Mouse (Mus musculus) forebrain, embryonic 11.5 days (tissue): ENCODE results near the gene Mpdz. TPM values are rescaled to one million over a fixed set of nuclear protein-coding genes. Genes with fewer than 3 reads are reported as not detected.
A peak's percentile ranks its signal among the peaks of the same experiment; 100 is the strongest.

Experiments used
- ATAC-seq: fragments of 200-750 bp; cut with Nextera tagmentation; replicated peaks from 2 replicates; pipeline ENCODE4 v1.8.0; 2017; ENCODE audit warnings: moderate TSS enrichment; ENCODE audit not compliant: low FRiP score
- DNase-seq: peaks from one replicate; pipeline ENCODE4 v3.0.0-alpha.2; 2017; ENCODE audit warnings: low spot score
- H3K27ac ChIP-seq: fragments of 300-500 bp; sonication (generic); 2 replicates; pipeline ENCODE4 v1.5.1; 2014; ENCODE audit warnings: low read depth, low read length
- H3K27me3 ChIP-seq: fragments of 300-500 bp; sonication (generic); 2 replicates; pipeline ENCODE4 v1.6.1; 2014; ENCODE audit warnings: mild to moderate bottlenecking, low read length, mixed read lengths; ENCODE audit not compliant: control insufficient read depth, insufficient read depth
- H3K36me3 ChIP-seq: fragments of 300-500 bp; sonication (generic); 2 replicates; pipeline ENCODE4 v1.6.1; 2014; ENCODE audit warnings: mild to moderate bottlenecking, low read length, moderate library complexity, mixed read lengths; ENCODE audit not compliant: control insufficient read depth, insufficient read depth
- H3K4me1 ChIP-seq: fragments of 300-500 bp; sonication (generic); replicated peaks from 2 replicates; pipeline ENCODE4 v1.6.1; 2014; ENCODE audit warnings: low read length, mixed read lengths; ENCODE audit not compliant: control insufficient read depth, insufficient read depth
- H3K4me2 ChIP-seq: fragments of 300-500 bp; sonication (generic); 2 replicates; pipeline ENCODE4 v1.6.1; 2014; ENCODE audit warnings: low read depth, mild to moderate bottlenecking, low read length, moderate library complexity, mixed read lengths; ENCODE audit not compliant: severe bottlenecking
- H3K4me3 ChIP-seq: fragments of 300-500 bp; sonication (generic); 2 replicates; pipeline ENCODE4 v1.5.1; 2014; ENCODE audit warnings: low read depth, low read length
- H3K9ac ChIP-seq: fragments of 300-500 bp; sonication (generic); 2 replicates; pipeline ENCODE4 v1.6.1; 2014; ENCODE audit warnings: low read length
- H3K9me3 ChIP-seq: fragments of 300-500 bp; sonication (generic); 2 replicates; pipeline ENCODE4 v1.6.1; 2016; ENCODE audit warnings: low read length, mixed read lengths; ENCODE audit not compliant: control insufficient read depth
- WGBS: fragments of 180-500 bp; shearing (Covaris S2); extraction: QIAGEN DNeasy Blood & Tissue Kit; methylation state at CpG from one replicate; pipeline ENCODE4 v1.1.7; 2014; 5-methylcytosine and 5-hydroxymethylcytosine counted together
- polyA plus RNA-seq: library from polyadenylated mRNA; unstranded; fragments of >200 nt; fragmentation: Nextera tagmentation; extraction: Ambion mirVana; gene quantifications from 2 replicates; pipeline ENCODE4 v1.2.1, GENCODE M21; 2014

The Mpdz gene
- polyA plus RNA-seq, 1 experiment from 2014 or later, result 62.3 TPM

DNA sequence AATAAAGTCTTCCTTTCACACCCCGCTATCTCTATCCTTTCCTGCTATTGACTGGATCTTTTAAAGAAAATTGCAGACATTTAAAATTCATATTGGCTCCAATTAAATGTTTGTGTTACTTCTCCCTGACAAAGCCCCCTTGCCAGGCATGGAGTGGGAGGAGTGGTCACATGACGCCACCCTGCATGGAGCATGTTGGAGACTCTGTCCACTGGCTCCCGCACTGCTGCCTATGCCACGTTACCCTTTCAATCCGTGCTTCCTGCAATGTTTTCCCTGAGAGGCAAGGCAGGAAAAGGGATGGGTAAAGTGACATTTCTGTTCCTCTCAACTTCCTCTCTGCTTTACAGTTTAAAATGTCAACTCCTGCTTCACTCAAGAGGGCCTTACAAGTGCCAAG, 128.0 kb downstream of the Mpdz start:
- Histone ChIP-seq H3K27me3 (no peaks in the 10 kb centered on the region), H3K4me2 (no peak overlapping the region), H3K4me1 (peaks cover 3% of the 10 kb centered on the region; the same call in 1 of the 2 replicates), H3K9me3 (no peaks in the 10 kb centered on the region), H3K4me3 (no peak overlapping the region), H3K36me3 (no peaks in the 10 kb centered on the region), H3K9ac (no peak overlapping the region), H3K27ac (no peak overlapping the region)
- no peak for ATAC-seq
- no peak for DNase-seq
- 78% methylated on average over 5 of the region's 5 CpGs for WGBS

- H3K4me3 ChIP-seq, result no peak overlapping the region
- no peak overlapping the region for H3K4me2 ChIP-seq
- H3K36me3 ChIP-seq, result no peaks in the 10 kb centered on the region
- WGBS, result 91% methylated on average over 4 of the region's 4 CpGs
- H3K27me3 ChIP-seq, result no peaks in the 10 kb centered on the region
- no peak overlapping the region for H3K27ac ChIP-seq
- peaks cover 3% of the 10 kb centered on the region; the same call in 1 of the 2 replicates for H3K4me1 ChIP-seq
- no peak for ATAC-seq
- no peaks in the 10 kb centered on the region for H3K9me3 ChIP-seq
- DNase-seq, result no peak
- H3K9ac ChIP-seq, result no peak overlapping the region
Measured at GRCm38 (mm10) chr4:81313246-81313645, 129.4 kb downstream of the Mpdz start.

DNA sequence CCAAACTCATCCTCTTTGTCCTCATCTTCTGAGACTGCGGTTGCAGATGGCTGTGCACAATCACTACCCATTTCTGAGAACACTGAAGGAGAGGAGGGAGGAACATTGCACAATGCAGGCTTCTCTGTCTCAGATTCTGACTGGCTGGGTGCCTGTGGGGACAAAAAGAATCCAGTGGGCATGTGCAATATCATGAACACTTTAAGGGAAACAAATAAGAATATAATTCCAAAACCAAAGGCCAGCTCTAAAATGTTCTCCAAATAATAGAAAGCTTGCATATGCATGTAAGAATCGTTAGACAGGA, 132.5 kb downstream of the Mpdz start:
- 74% methylated on average over 2 of the region's 2 CpGs for WGBS
- H3K4me3 ChIP-seq, result no peak overlapping the region
- no peak overlapping the region for H3K4me2 ChIP-seq
- H3K36me3 ChIP-seq, result no peaks in the 10 kb centered on the region; the same call in 1 of the 2 replicates
- H3K27ac ChIP-seq, result no peak overlapping the region
- DNase-seq (no peak), ATAC-seq (no peak)
- no peaks in the 10 kb centered on the region for H3K9me3 ChIP-seq
- peaks cover 3% of the 10 kb centered on the region; the same call in 1 of the 2 replicates for H3K4me1 ChIP-seq
- H3K9ac ChIP-seq, result no peak overlapping the region
- no peaks in the 10 kb centered on the region for H3K27me3 ChIP-seq

- Histone ChIP-seq H3K9me3 (no peaks in the 10 kb centered on the region), H3K27ac (no peak overlapping the region), H3K36me3 (no peaks in the 10 kb centered on the region; the same call in 1 of the 2 replicates), H3K4me2 (no peak overlapping the region), H3K9ac (no peak overlapping the region), H3K4me1 (peaks cover 3% of the 10 kb centered on the region; the same call in 1 of the 2 replicates), H3K4me3 (no peak overlapping the region), H3K27me3 (no peaks in the 10 kb centered on the region)
- ATAC-seq, result no peak
- 82% methylated on average over 12 of the region's 12 CpGs for whole genome bisulfite sequencing
- no peak for DNase-seq
Measured at GRCm38 (mm10) chr4:81309473-81310167, 133.0 kb downstream of the Mpdz start.

DNA sequence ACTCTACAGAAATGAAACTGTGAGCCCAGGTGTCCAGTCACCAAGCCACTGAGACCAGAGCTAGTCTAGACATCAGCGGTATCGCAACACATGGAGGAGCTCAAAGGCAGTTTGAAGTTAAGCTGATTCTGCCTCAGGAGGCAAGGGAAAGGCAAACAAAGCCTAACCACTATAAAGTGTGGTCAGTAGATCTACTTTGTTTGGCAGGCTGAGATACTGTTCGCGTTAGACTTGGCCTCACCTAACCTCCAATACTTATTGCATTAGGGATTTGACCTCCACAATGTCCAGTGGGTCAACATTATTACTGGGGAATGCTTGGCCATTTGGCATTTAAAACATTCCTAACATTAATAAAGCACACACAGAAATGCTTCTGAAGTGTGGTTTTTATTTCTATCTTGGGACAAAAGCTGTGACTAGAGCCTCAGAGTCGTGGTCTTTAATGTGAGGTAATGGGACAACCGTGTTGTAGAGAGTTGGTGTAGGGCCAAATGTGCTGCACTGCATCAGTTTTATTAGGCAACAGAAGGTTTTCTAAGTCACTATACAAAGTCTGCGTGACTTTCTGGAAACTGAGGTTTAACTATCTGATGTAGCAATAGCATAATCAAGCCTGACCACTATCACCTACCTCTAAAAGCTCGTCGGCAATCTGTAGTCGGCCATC, 134.9 kb downstream of the Mpdz start:
- no peaks in the 10 kb centered on the region for H3K9me3 ChIP-seq
- H3K4me1 ChIP-seq, result peaks cover 3% of the 10 kb centered on the region; the same call in 1 of the 2 replicates
- ATAC-seq, result no peak
- H3K27me3 ChIP-seq, result no peaks in the 10 kb centered on the region
- H3K36me3 ChIP-seq, result no peaks in the 10 kb centered on the region; the same call in 1 of the 2 replicates
- no peak overlapping the region for H3K4me3 ChIP-seq
- WGBS, result 92% methylated on average over 10 of the region's 10 CpGs
- no peak overlapping the region for H3K4me2 ChIP-seq
- H3K9ac ChIP-seq, result no peak overlapping the region
- DNase-seq, result no peak
- H3K27ac ChIP-seq, result no peak overlapping the region

GRCm38 (mm10) chr4:81302056-81302455, 140.6 kb downstream of the Mpdz start:
- no peak overlapping the region for H3K4me3 ChIP-seq
- H3K9ac ChIP-seq, result no peak overlapping the region
- H3K9me3 ChIP-seq, result no peaks in the 10 kb centered on the region
- H3K27me3 ChIP-seq, result no peaks in the 10 kb centered on the region
- no peak overlapping the region for H3K4me2 ChIP-seq
- ATAC-seq (no peak), DNase-seq (no peak)
- H3K27ac ChIP-seq, result no peak overlapping the region
- WGBS, result 94% methylated on average over 3 of the region's 3 CpGs
- H3K36me3 ChIP-seq, result no peaks in the 10 kb centered on the region; the same call in 1 of the 2 replicates
- no peaks in the 10 kb centered on the region for H3K4me1 ChIP-seq

DNA sequence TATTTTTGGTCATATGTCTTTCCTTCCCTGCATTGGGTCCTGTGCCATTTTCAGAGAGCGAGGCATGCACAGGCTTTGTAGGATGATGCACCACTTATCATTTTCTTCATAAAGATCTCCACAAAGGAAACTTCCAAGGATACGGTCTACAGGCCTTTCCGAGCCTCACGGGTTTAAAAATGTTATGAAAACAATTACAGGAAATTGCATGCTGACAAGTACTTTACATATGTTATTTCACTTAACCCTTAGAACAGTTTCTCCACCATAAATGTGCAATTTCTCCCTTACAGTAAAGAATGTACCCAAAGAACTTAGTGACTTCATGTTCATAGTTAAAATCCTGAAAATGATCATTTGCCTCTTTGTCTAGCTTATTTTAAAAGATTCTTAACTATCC, 144.2 kb downstream of the Mpdz start:
- H3K9ac ChIP-seq, result no peak overlapping the region
- ATAC-seq (no peak), DNase-seq (no peak)
- no peak overlapping the region for H3K4me3 ChIP-seq
- H3K9me3 ChIP-seq, result no peaks in the 10 kb centered on the region
- H3K27ac ChIP-seq, result no peak overlapping the region
- H3K36me3 ChIP-seq, result peaks cover 2% of the 10 kb centered on the region; the same call in 1 of the 2 replicates
- no peaks in the 10 kb centered on the region for H3K27me3 ChIP-seq
- WGBS, result 83% methylated on average over 4 of the region's 4 CpGs
- H3K4me2 ChIP-seq, result no peak overlapping the region
- H3K4me1 ChIP-seq, result no peaks in the 10 kb centered on the region

DNA sequence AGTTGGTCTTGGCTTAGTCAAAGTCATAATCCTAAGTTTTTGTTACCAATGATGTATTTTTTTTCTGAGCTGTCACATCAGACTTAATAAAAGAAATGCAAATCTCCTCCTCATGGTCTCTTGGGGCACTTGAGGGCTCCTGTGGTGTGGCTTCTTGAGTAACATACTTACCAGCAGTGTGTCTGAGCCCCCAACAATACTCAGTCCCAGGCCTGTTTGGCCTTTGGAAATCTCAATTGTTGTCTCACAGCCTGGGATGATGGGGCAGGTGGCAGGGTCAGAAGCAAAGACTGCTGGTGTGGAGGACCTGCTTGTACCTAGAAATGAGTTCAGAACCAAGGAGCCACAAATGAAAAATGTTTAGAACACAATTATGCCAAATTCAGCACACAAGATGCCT, 149.3 kb downstream of the Mpdz start:
- Histone ChIP-seq H3K4me3 (no peak overlapping the region), H3K9ac (no peak overlapping the region), H3K4me2 (no peak overlapping the region), H3K36me3 (peaks cover 2% of the 10 kb centered on the region; the same call in 1 of the 2 replicates), H3K27me3 (no peaks in the 10 kb centered on the region), H3K27ac (no peak overlapping the region), H3K9me3 (no peaks in the 10 kb centered on the region), H3K4me1 (no peaks in the 10 kb centered on the region)
- no peak for DNase-seq
- ATAC-seq, result 0 out of 2 replicates have a peak, but pooled peaks have one; percentile 56

DNA sequence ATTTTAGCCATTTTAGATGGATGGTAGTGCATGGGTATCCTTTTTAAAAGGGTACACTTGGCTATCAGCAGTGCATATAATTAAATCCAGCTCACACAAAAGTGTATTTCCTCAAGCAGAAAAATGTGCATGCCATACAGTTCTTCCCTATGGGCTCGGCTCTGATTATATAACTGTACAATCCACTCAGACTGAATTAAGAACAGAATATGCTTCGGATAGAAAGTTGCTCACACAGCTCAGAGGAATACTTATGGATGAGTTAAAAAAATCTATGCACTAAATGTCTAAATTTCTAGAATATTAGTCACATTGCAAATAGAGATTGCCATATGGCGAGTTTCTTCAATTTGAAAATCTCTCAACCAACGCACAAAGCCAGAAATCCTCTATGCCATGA, 157.1 kb downstream of the Mpdz start:
- no peak overlapping the region for H3K9ac ChIP-seq
- no peaks in the 10 kb centered on the region for H3K4me1 ChIP-seq
- no peaks in the 10 kb centered on the region for H3K36me3 ChIP-seq
- WGBS, result 89% methylated on average over 4 of the region's 4 CpGs
- no peaks in the 10 kb centered on the region for H3K9me3 ChIP-seq
- no peaks in the 10 kb centered on the region for H3K27me3 ChIP-seq
- no peak overlapping the region for H3K27ac ChIP-seq
- no peak overlapping the region for H3K4me2 ChIP-seq
- H3K4me3 ChIP-seq, result no peak overlapping the region
- ATAC-seq (no peak), DNase-seq (no peak)
